Mouse (Mus musculus) bone marrow macrophage, adult 2 months (primary cell): ENCODE results near the gene H6pd.

ENCODE experiments used
- CTCF ChIP-seq: IDR thresholded peaks from 2 replicates; pipeline ENCODE4 v1.5.1; 2012; ENCODE audit warnings: low read depth, mild to moderate bottlenecking, low read length, moderate library complexity
- POLR2A ChIP-seq: IDR thresholded peaks from 2 replicates; pipeline ENCODE4 v1.6.1; 2012; ENCODE audit warnings: mild to moderate bottlenecking, low read depth, low read length, borderline replicate concordance

DNA sequence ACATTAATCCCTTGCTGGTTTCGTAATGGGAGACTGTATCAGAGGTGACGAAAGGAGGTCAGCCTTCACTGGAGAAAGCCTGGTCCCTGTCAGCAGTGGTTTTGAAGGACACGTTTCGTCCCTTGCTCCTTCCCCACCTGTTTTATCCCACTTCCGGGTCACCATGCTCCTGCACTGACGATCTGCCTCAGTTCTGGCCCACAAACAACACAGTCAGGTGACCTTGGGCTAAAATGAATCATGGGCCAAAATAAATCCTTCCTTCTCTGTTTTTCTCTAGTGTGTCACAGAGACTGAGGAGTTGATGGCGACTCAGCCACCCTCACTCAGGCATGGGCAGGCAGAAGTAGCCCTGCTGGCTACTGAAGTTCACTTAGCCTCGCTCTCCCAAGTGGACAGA, 33.5 kb downstream of the H6pd start:
- TF ChIP-seq CTCF (no peak), POLR2A (no peak)
